Mouse (Mus musculus): Measurements from ENCODE around the gene Anks1b. TPM values are rescaled to one million over a fixed set of nuclear protein-coding genes. Genes with fewer than 3 reads are reported as not detected.

Gene Anks1b
- polyA plus RNA-seq, 1 experiment, result 1.9 TPM

GRCm38 (mm10) chr10:90546635-90547034, 673.3 kb downstream of the Anks1b start:
- Histone ChIP-seq H3K36me3 (ENCODE audit: control insufficient read depth, insufficient read depth, low read length) (no peaks in the 10 kb centered on the region), H3K27ac (ENCODE audit: control insufficient read depth, insufficient read depth, low read depth, low read length) (no peak overlapping the region), H3K4me1 (ENCODE audit: control insufficient read depth, insufficient read depth, low read length) (no peaks in the 10 kb centered on the region), H3K27me3 (ENCODE audit: control insufficient read depth, insufficient read depth, low read length) (no peaks in the 10 kb centered on the region), H3K4me3 (ENCODE audit: control insufficient read depth, low read depth, low read length) (no peak overlapping the region)
- TF ChIP-seq CTCF (IDR thresholded peaks at IDR 0.05; ENCODE audit: control insufficient read depth, insufficient read depth, insufficient replicate concordance, low read depth, low read length), result no peak
- no peak for TF ChIP-seq POLR2A (IDR thresholded peaks at IDR 0.05; ENCODE audit: control insufficient read depth, low read depth, low read length)

- TF ChIP-seq POLR2A (IDR thresholded peaks at IDR 0.05; ENCODE audit: control insufficient read depth, low read depth, low read length) (no peak), CTCF (IDR thresholded peaks at IDR 0.05; ENCODE audit: control insufficient read depth, insufficient read depth, insufficient replicate concordance, low read depth, low read length) (no peak)
- Histone ChIP-seq H3K4me1 (ENCODE audit: control insufficient read depth, insufficient read depth, low read length) (no peaks in the 10 kb centered on the region), H3K27ac (ENCODE audit: control insufficient read depth, insufficient read depth, low read depth, low read length) (no peak overlapping the region)
Observed at GRCm38 (mm10) chr10:90562906-90563305, 689.6 kb downstream of the Anks1b start.

GRCm38 (mm10) chr10:90576191-90577098, 703.1 kb downstream of the Anks1b start:
- no peak for TF ChIP-seq POLR2A (IDR thresholded peaks at IDR 0.05; ENCODE audit: control insufficient read depth, low read depth, low read length)
- TF ChIP-seq CTCF (IDR thresholded peaks at IDR 0.05; ENCODE audit: control insufficient read depth, insufficient read depth, insufficient replicate concordance, low read depth, low read length), result no peak
- Histone ChIP-seq H3K4me3 (ENCODE audit: control insufficient read depth, low read depth, low read length) (no peak overlapping the region; the same call in 1 of the 2 replicates), H3K36me3 (ENCODE audit: control insufficient read depth, insufficient read depth, low read length) (no peaks in the 10 kb centered on the region), H3K27me3 (ENCODE audit: control insufficient read depth, insufficient read depth, low read length) (no peaks in the 10 kb centered on the region), H3K4me1 (ENCODE audit: control insufficient read depth, insufficient read depth, low read length) (no peaks in the 10 kb centered on the region; the same call in 1 of the 2 replicates), H3K27ac (ENCODE audit: control insufficient read depth, insufficient read depth, low read depth, low read length) (no peak overlapping the region)

More at GRCm38 (mm10) chr10:90562906-90563305, 689.6 kb downstream of the Anks1b start:
- no peaks in the 10 kb centered on the region for H3K27me3 ChIP-seq (ENCODE audit: control insufficient read depth, insufficient read depth, low read length)
- H3K36me3 ChIP-seq (ENCODE audit: control insufficient read depth, insufficient read depth, low read length), result no peaks in the 10 kb centered on the region
- H3K4me3 ChIP-seq (ENCODE audit: control insufficient read depth, low read depth, low read length), result no peak overlapping the region

GRCm38 (mm10) chr10:90577099-90577461, 703.8 kb downstream of the Anks1b start:
- no peak for TF ChIP-seq CTCF (IDR thresholded peaks at IDR 0.05; ENCODE audit: control insufficient read depth, insufficient read depth, insufficient replicate concordance, low read depth, low read length)
- no peak for TF ChIP-seq POLR2A (IDR thresholded peaks at IDR 0.05; ENCODE audit: control insufficient read depth, low read depth, low read length)
- H3K27ac ChIP-seq (ENCODE audit: control insufficient read depth, insufficient read depth, low read depth, low read length), result no peak overlapping the region

GRCm38 (mm10) chr10:90577777-90578176, 704.5 kb downstream of the Anks1b start:
- Histone ChIP-seq H3K27me3 (ENCODE audit: control insufficient read depth, insufficient read depth, low read length) (no peaks in the 10 kb centered on the region), H3K27ac (ENCODE audit: control insufficient read depth, insufficient read depth, low read depth, low read length) (no peak overlapping the region), H3K4me1 (ENCODE audit: control insufficient read depth, insufficient read depth, low read length) (no peaks in the 10 kb centered on the region; the same call in 1 of the 2 replicates), H3K36me3 (ENCODE audit: control insufficient read depth, insufficient read depth, low read length) (no peaks in the 10 kb centered on the region), H3K4me3 (ENCODE audit: control insufficient read depth, low read depth, low read length) (no peak overlapping the region)
- TF ChIP-seq POLR2A (IDR thresholded peaks at IDR 0.05; ENCODE audit: control insufficient read depth, low read depth, low read length), result no peak
- TF ChIP-seq CTCF (IDR thresholded peaks at IDR 0.05; ENCODE audit: control insufficient read depth, insufficient read depth, insufficient replicate concordance, low read depth, low read length), result no peak

More at GRCm38 (mm10) chr10:90577099-90577461, 703.8 kb downstream of the Anks1b start:
- no peak overlapping the region for H3K4me3 ChIP-seq (ENCODE audit: control insufficient read depth, low read depth, low read length)
- H3K4me1 ChIP-seq (ENCODE audit: control insufficient read depth, insufficient read depth, low read length), result no peaks in the 10 kb centered on the region; the same call in 1 of the 2 replicates
- H3K36me3 ChIP-seq (ENCODE audit: control insufficient read depth, insufficient read depth, low read length), result no peaks in the 10 kb centered on the region
- no peaks in the 10 kb centered on the region for H3K27me3 ChIP-seq (ENCODE audit: control insufficient read depth, insufficient read depth, low read length)

GRCm38 (mm10) chr10:90579970-90580369, 706.7 kb downstream of the Anks1b start:
- Histone ChIP-seq H3K27me3 (ENCODE audit: control insufficient read depth, insufficient read depth, low read length) (no peaks in the 10 kb centered on the region), H3K36me3 (ENCODE audit: control insufficient read depth, insufficient read depth, low read length) (no peaks in the 10 kb centered on the region), H3K4me1 (ENCODE audit: control insufficient read depth, insufficient read depth, low read length) (no peaks in the 10 kb centered on the region; the same call in 1 of the 2 replicates), H3K27ac (ENCODE audit: control insufficient read depth, insufficient read depth, low read depth, low read length) (no peak overlapping the region), H3K4me3 (ENCODE audit: control insufficient read depth, low read depth, low read length) (no peak overlapping the region)
- no peak for TF ChIP-seq CTCF (IDR thresholded peaks at IDR 0.05; ENCODE audit: control insufficient read depth, insufficient read depth, insufficient replicate concordance, low read depth, low read length)
- no peak for TF ChIP-seq POLR2A (IDR thresholded peaks at IDR 0.05; ENCODE audit: control insufficient read depth, low read depth, low read length)

GRCm38 (mm10) chr10:90584052-90584451, 710.7 kb downstream of the Anks1b start:
- H3K4me3 ChIP-seq (ENCODE audit: control insufficient read depth, low read depth, low read length), result no peak overlapping the region
- H3K4me1 ChIP-seq (ENCODE audit: control insufficient read depth, insufficient read depth, low read length), result no peaks in the 10 kb centered on the region
- H3K27me3 ChIP-seq (ENCODE audit: control insufficient read depth, insufficient read depth, low read length), result no peaks in the 10 kb centered on the region
- no peaks in the 10 kb centered on the region for H3K36me3 ChIP-seq (ENCODE audit: control insufficient read depth, insufficient read depth, low read length)
- TF ChIP-seq CTCF (IDR thresholded peaks at IDR 0.05; ENCODE audit: control insufficient read depth, insufficient read depth, insufficient replicate concordance, low read depth, low read length) (no peak), POLR2A (IDR thresholded peaks at IDR 0.05; ENCODE audit: control insufficient read depth, low read depth, low read length) (no peak)
- no peak overlapping the region for H3K27ac ChIP-seq (ENCODE audit: control insufficient read depth, insufficient read depth, low read depth, low read length)

Measured in testis, adult 2 months (tissue).